Mouse (Mus musculus): ENCODE results near the gene Il6ra. TPM values are rescaled to one million over a fixed set of nuclear protein-coding genes. Genes with fewer than 3 reads are reported as not detected.

The Il6ra gene
- polyA plus RNA-seq, 1 experiment from 2014 or later: 0.37 TPM

GRCm38 (mm10) chr3:89858123-89858522 is 54.9 kb downstream of the Il6ra start:
- Histone ChIP-seq H3K9me3 (replicated peaks; ENCODE audit: control insufficient read depth, low read length) (no peaks in the 10 kb centered on the region), H3K36me3 (ENCODE audit: control insufficient read depth, insufficient read depth, low read length) (no peaks in the 10 kb centered on the region), H3K4me1 (ENCODE audit: control insufficient read depth, insufficient read depth, low read length) (peaks cover 11% of the 10 kb centered on the region; the same call in 1 of the 2 replicates), H3K4me3 (ENCODE audit: low read depth, low read length) (no peak overlapping the region), H3K4me2 (ENCODE audit: low read length) (no peak overlapping the region), H3K27me3 (replicated peaks; ENCODE audit: control insufficient read depth, insufficient read depth, low read length) (no peaks in the 10 kb centered on the region), H3K9ac (ENCODE audit: low read length) (no peak overlapping the region), H3K27ac (ENCODE audit: low read depth, low read length) (no peak overlapping the region)
- DNase-seq (ENCODE audit: low spot score) (peak; percentile 86), ATAC-seq (peak; percentile 54)
- 14% methylated on average over 4 of the region's 4 CpGs for WGBS

- H3K9me3 ChIP-seq (replicated peaks; ENCODE audit: control insufficient read depth, low read length): no peaks in the 10 kb centered on the region
- H3K27me3 ChIP-seq (replicated peaks; ENCODE audit: control insufficient read depth, insufficient read depth, low read length): no peaks in the 10 kb centered on the region
- no peak for DNase-seq (ENCODE audit: low spot score)
Measured at GRCm38 (mm10) chr3:89857353-89857752, 55.6 kb downstream of the Il6ra start.

GRCm38 (mm10) chr3:89853752-89854151 is 59.2 kb downstream of the Il6ra start:
- Histone ChIP-seq H3K4me1 (ENCODE audit: control insufficient read depth, insufficient read depth, low read length) (no peaks in the 10 kb centered on the region), H3K27me3 (replicated peaks; ENCODE audit: control insufficient read depth, insufficient read depth, low read length) (no peaks in the 10 kb centered on the region), H3K4me2 (ENCODE audit: low read length) (no peak overlapping the region), H3K9me3 (replicated peaks; ENCODE audit: control insufficient read depth, low read length) (no peaks in the 10 kb centered on the region), H3K27ac (ENCODE audit: low read depth, low read length) (no peak overlapping the region), H3K9ac (ENCODE audit: low read length) (no peak overlapping the region), H3K36me3 (ENCODE audit: control insufficient read depth, insufficient read depth, low read length) (no peaks in the 10 kb centered on the region), H3K4me3 (ENCODE audit: low read depth, low read length) (no peak overlapping the region)
- DNase-seq (ENCODE audit: low spot score): no peak
- 75% methylated on average over 5 of the region's 5 CpGs for WGBS
- no peak for ATAC-seq

More at GRCm38 (mm10) chr3:89857353-89857752, 55.6 kb downstream of the Il6ra start:
- Histone ChIP-seq H3K36me3 (ENCODE audit: control insufficient read depth, insufficient read depth, low read length) (no peaks in the 10 kb centered on the region), H3K4me3 (ENCODE audit: low read depth, low read length) (no peak overlapping the region), H3K9ac (ENCODE audit: low read length) (no peak overlapping the region), H3K4me1 (ENCODE audit: control insufficient read depth, insufficient read depth, low read length) (peaks cover 11% of the 10 kb centered on the region; the same call in 1 of the 2 replicates), H3K4me2 (ENCODE audit: low read length) (no peak overlapping the region), H3K27ac (ENCODE audit: low read depth, low read length) (no peak overlapping the region)
- 82% methylated on average over 3 of the region's 3 CpGs for WGBS
- no peak for ATAC-seq

GRCm38 (mm10) chr3:89848083-89848482 is 64.9 kb downstream of the Il6ra start:
- H3K4me1 ChIP-seq (ENCODE audit: control insufficient read depth, insufficient read depth, low read length): no peaks in the 10 kb centered on the region
- no peak overlapping the region for H3K27ac ChIP-seq (ENCODE audit: low read depth, low read length)
- no peak overlapping the region for H3K9ac ChIP-seq (ENCODE audit: low read length)
- H3K4me3 ChIP-seq (ENCODE audit: low read depth, low read length): no peak overlapping the region
- no peaks in the 10 kb centered on the region for H3K9me3 ChIP-seq (replicated peaks; ENCODE audit: control insufficient read depth, low read length)
- ATAC-seq: no peak
- WGBS: 93% methylated on average over 6 of the region's 6 CpGs
- H3K27me3 ChIP-seq (replicated peaks; ENCODE audit: control insufficient read depth, insufficient read depth, low read length): no peaks in the 10 kb centered on the region
- no peaks in the 10 kb centered on the region for H3K36me3 ChIP-seq (ENCODE audit: control insufficient read depth, insufficient read depth, low read length)
- DNase-seq (ENCODE audit: low spot score): no peak
- H3K4me2 ChIP-seq (ENCODE audit: low read length): no peak overlapping the region

GRCm38 (mm10) chr3:89847596-89847995 is 65.4 kb downstream of the Il6ra start:
- Histone ChIP-seq H3K36me3 (ENCODE audit: control insufficient read depth, insufficient read depth, low read length) (no peaks in the 10 kb centered on the region), H3K4me3 (ENCODE audit: low read depth, low read length) (no peak overlapping the region), H3K9me3 (replicated peaks; ENCODE audit: control insufficient read depth, low read length) (no peaks in the 10 kb centered on the region), H3K27me3 (replicated peaks; ENCODE audit: control insufficient read depth, insufficient read depth, low read length) (no peaks in the 10 kb centered on the region), H3K4me2 (ENCODE audit: low read length) (no peak overlapping the region), H3K9ac (ENCODE audit: low read length) (no peak overlapping the region), H3K4me1 (ENCODE audit: control insufficient read depth, insufficient read depth, low read length) (no peaks in the 10 kb centered on the region), H3K27ac (ENCODE audit: low read depth, low read length) (no peak overlapping the region)
- ATAC-seq: no peak
- 97% methylated on average over 6 of the region's 6 CpGs for WGBS
- DNase-seq (ENCODE audit: low spot score): no peak

GRCm38 (mm10) chr3:89847126-89847525 is 65.9 kb downstream of the Il6ra start:
- Histone ChIP-seq H3K4me3 (ENCODE audit: low read depth, low read length) (no peak overlapping the region), H3K27ac (ENCODE audit: low read depth, low read length) (no peak overlapping the region), H3K4me1 (ENCODE audit: control insufficient read depth, insufficient read depth, low read length) (no peaks in the 10 kb centered on the region), H3K9me3 (replicated peaks; ENCODE audit: control insufficient read depth, low read length) (no peaks in the 10 kb centered on the region), H3K9ac (ENCODE audit: low read length) (no peak overlapping the region), H3K4me2 (ENCODE audit: low read length) (no peak overlapping the region), H3K36me3 (ENCODE audit: control insufficient read depth, insufficient read depth, low read length) (no peaks in the 10 kb centered on the region), H3K27me3 (replicated peaks; ENCODE audit: control insufficient read depth, insufficient read depth, low read length) (no peaks in the 10 kb centered on the region)
- whole genome bisulfite sequencing: 79% methylated on average over 3 of the region's 3 CpGs
- no peak for DNase-seq (ENCODE audit: low spot score)
- ATAC-seq: no peak

- H3K36me3 ChIP-seq (ENCODE audit: control insufficient read depth, insufficient read depth, low read length): no peaks in the 10 kb centered on the region
- ATAC-seq (no peak), DNase-seq (ENCODE audit: low spot score) (no peak)
- H3K9me3 ChIP-seq (replicated peaks; ENCODE audit: control insufficient read depth, low read length): no peaks in the 10 kb centered on the region
- no peak overlapping the region for H3K4me2 ChIP-seq (ENCODE audit: low read length)
- H3K27ac ChIP-seq (ENCODE audit: low read depth, low read length): no peak overlapping the region
- WGBS: 80% methylated on average over 9 of the region's 9 CpGs
- no peak overlapping the region for H3K9ac ChIP-seq (ENCODE audit: low read length)
- H3K4me3 ChIP-seq (ENCODE audit: low read depth, low read length): no peak overlapping the region
- H3K27me3 ChIP-seq (replicated peaks; ENCODE audit: control insufficient read depth, insufficient read depth, low read length): no peaks in the 10 kb centered on the region
- H3K4me1 ChIP-seq (ENCODE audit: control insufficient read depth, insufficient read depth, low read length): no peaks in the 10 kb centered on the region
Measured at GRCm38 (mm10) chr3:89845814-89846213, 67.2 kb downstream of the Il6ra start.

- WGBS: 66% methylated on average over 9 of the region's 9 CpGs
- Histone ChIP-seq H3K4me2 (ENCODE audit: low read length) (no peak overlapping the region), H3K9ac (ENCODE audit: low read length) (no peak overlapping the region), H3K9me3 (replicated peaks; ENCODE audit: control insufficient read depth, low read length) (no peaks in the 10 kb centered on the region), H3K36me3 (ENCODE audit: control insufficient read depth, insufficient read depth, low read length) (no peaks in the 10 kb centered on the region), H3K4me1 (ENCODE audit: control insufficient read depth, insufficient read depth, low read length) (no peaks in the 10 kb centered on the region), H3K4me3 (ENCODE audit: low read depth, low read length) (no peak overlapping the region), H3K27ac (ENCODE audit: low read depth, low read length) (no peak overlapping the region), H3K27me3 (replicated peaks; ENCODE audit: control insufficient read depth, insufficient read depth, low read length) (no peaks in the 10 kb centered on the region)
- ATAC-seq (no peak), DNase-seq (ENCODE audit: low spot score) (no peak)
Measured at GRCm38 (mm10) chr3:89843148-89843547, 69.8 kb downstream of the Il6ra start.

GRCm38 (mm10) chr3:89842258-89842657 is 70.7 kb downstream of the Il6ra start:
- no peak overlapping the region for H3K27ac ChIP-seq (ENCODE audit: low read depth, low read length)
- 81% methylated on average over 4 of the region's 4 CpGs for WGBS
- DNase-seq (ENCODE audit: low spot score): no peak
- no peaks in the 10 kb centered on the region for H3K27me3 ChIP-seq (replicated peaks; ENCODE audit: control insufficient read depth, insufficient read depth, low read length)
- no peak overlapping the region for H3K4me2 ChIP-seq (ENCODE audit: low read length)
- no peaks in the 10 kb centered on the region for H3K4me1 ChIP-seq (ENCODE audit: control insufficient read depth, insufficient read depth, low read length)
- no peaks in the 10 kb centered on the region for H3K9me3 ChIP-seq (replicated peaks; ENCODE audit: control insufficient read depth, low read length)
- H3K4me3 ChIP-seq (ENCODE audit: low read depth, low read length): no peak overlapping the region
- H3K9ac ChIP-seq (ENCODE audit: low read length): no peak overlapping the region
- H3K36me3 ChIP-seq (ENCODE audit: control insufficient read depth, insufficient read depth, low read length): no peaks in the 10 kb centered on the region
- no peak for ATAC-seq

All from forebrain, embryonic 14.5 days (tissue).